40 mouse cellular contexts compared by ENCODE assay signal in the genomic region with DNA sequence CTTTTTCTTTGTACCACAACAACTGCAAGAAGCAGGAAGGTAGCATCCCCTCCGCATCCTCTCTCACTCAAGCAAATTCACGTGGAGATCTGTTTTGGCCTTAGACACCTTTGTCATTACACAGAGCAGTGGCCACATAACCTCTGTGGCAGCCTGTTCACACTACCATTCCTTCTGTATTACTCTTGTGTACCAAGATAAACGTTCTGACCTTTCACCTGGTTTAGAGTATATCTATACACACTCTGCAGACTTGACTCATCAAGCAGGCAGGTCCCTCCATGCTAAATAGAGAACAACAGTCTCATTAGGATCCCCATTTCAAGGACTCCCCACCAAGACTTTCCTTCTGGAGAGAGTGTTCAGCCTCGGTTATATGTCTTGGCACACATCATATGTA. TPM values are rescaled to one million over a fixed set of nuclear protein-coding genes. Genes with fewer than 3 reads are reported as not detected.
"Had no signal": no experiment of that assay in that cellular context is flagged by ENCODE, and none has a peak within 500 bp of the region (broad histone marks: within the 10 kb centered on the region; RNA-seq: fewer than 3 reads in every experiment).

No protein-coding gene starts in this region.

- H3K27ac ChIP-seq: gastrocnemius, adult 2 months; heart, embryonic 13.5 days; heart, embryonic 15.5 days; hindbrain, embryonic 10.5 days; hindbrain, embryonic 12.5 days; hindbrain, embryonic 14.5 days; kidney, embryonic 15.5 days; kidney, postnatal 0 days; limb, embryonic 10.5 days; limb, embryonic 12.5 days; liver, embryonic 13.5 days had no signal

- H3K36me3 ChIP-seq: heart, embryonic 13.5 days; heart, embryonic 15.5 days; hindbrain, embryonic 10.5 days; hindbrain, embryonic 12.5 days; kidney, embryonic 15.5 days; limb, embryonic 10.5 days; limb, embryonic 12.5 days; liver, embryonic 13.5 days had no signal

- H3K4me3 ChIP-seq: gastrocnemius, adult 2 months; heart, embryonic 13.5 days; heart, embryonic 15.5 days; hindbrain, embryonic 10.5 days; hindbrain, embryonic 12.5 days; kidney, embryonic 15.5 days; limb, embryonic 10.5 days; limb, embryonic 12.5 days; liver, embryonic 13.5 days had no signal

- H3K9ac ChIP-seq: heart, embryonic 13.5 days; heart, embryonic 15.5 days; hindbrain, embryonic 12.5 days; hindbrain, embryonic 14.5 days; kidney, embryonic 15.5 days; limb, embryonic 12.5 days; liver, embryonic 13.5 days had no signal

- H3K4me2 ChIP-seq: heart, embryonic 11.5 days; heart, embryonic 13.5 days; heart, embryonic 15.5 days; hindbrain, embryonic 12.5 days; hindbrain, embryonic 14.5 days; kidney, embryonic 15.5 days; limb, embryonic 12.5 days; liver, embryonic 11.5 days; liver, embryonic 13.5 days had no signal

- H3K9me3 ChIP-seq: heart, embryonic 13.5 days; heart, embryonic 15.5 days; hindbrain, embryonic 10.5 days; hindbrain, embryonic 12.5 days; kidney, embryonic 15.5 days; limb, embryonic 10.5 days; limb, embryonic 12.5 days; liver, embryonic 13.5 days had no signal

- ATAC-seq: hindbrain, embryonic 16.5 days had no signal

- DNase-seq: gastrocnemius, adult 2 months; gastrocnemius, postnatal 10 days; gastrocnemius, postnatal 25 days; heart, adult 18-20 months; heart, postnatal 4 days; kidney, adult 11 months; kidney, adult 2 months; kidney, adult 9 months; kidney, postnatal 14 days; kidney, postnatal 36 days; layer of hippocampus, adult 9-11 months; layer of hippocampus, postnatal 36 days; liver; liver, embryonic 13.5 days had no signal

- H3K27me3 ChIP-seq: heart, embryonic 13.5 days; heart, embryonic 15.5 days; hindbrain, embryonic 12.5 days; kidney, embryonic 15.5 days; limb, embryonic 12.5 days; liver, embryonic 13.5 days had no signal

- H3K4me1 ChIP-seq: hindbrain, embryonic 10.5 days; hindbrain, embryonic 12.5 days; kidney, embryonic 15.5 days; limb, embryonic 10.5 days; limb, embryonic 12.5 days; liver, embryonic 13.5 days had no signal

RNA-seq across cellular contexts. Expression of a gene that starts 16.0 kb away (rescaled TPM):
- total RNA-seq: gastrocnemius, adult 2 months; gastrocnemius, postnatal 10 days; gastrocnemius, postnatal 25 days; gastrocnemius, postnatal 4 days; granulocyte monocyte progenitor cell, adult 5-6 weeks; heart, adult 18-20 months; heart, adult 8-10 months; heart, postnatal 10 days; heart, postnatal 25 days; layer of hippocampus, postnatal 36 days; left cerebral cortex, adult 8-10 months; left cerebral cortex, postnatal 14 days; left cerebral cortex, postnatal 36 days had no signal
- polyA plus RNA-seq: heart, embryonic 11.5 days; hindbrain, embryonic 12.5 days; kidney, adult 2 months; kidney, embryonic 15.5 days; limb, embryonic 10.5 days; liver, embryonic 11.5 days; liver, embryonic 13.5 days had no signal

RNA-seq across cellular contexts. Expression of a gene that starts 49.0 kb away (rescaled TPM):
- total RNA-seq: gastrocnemius, adult 2 months; gastrocnemius, postnatal 25 days; granulocyte monocyte progenitor cell, adult 5-6 weeks; heart, adult 18-20 months; layer of hippocampus, adult 18-20 months; layer of hippocampus, adult 8-10 months; layer of hippocampus, postnatal 14 days; layer of hippocampus, postnatal 36 days; left cerebral cortex, adult 18-20 months; left cerebral cortex, adult 8-10 months; left cerebral cortex, postnatal 14 days; left cerebral cortex, postnatal 36 days had no signal
- polyA plus RNA-seq: frontal cortex, adult 2 months; heart, embryonic 11.5 days; hindbrain, embryonic 10.5 days; hindbrain, embryonic 12.5 days; hindbrain, embryonic 14.5 days; hindbrain, embryonic 16.5 days; inflammation-experienced regulatory T-cells, adult 6 months; kidney, embryonic 15.5 days; kidney, postnatal 0 days; limb, embryonic 10.5 days; limb, embryonic 12.5 days had no signal
